Mouse (Mus musculus): ENCODE measurements around the gene Pigr.

DNA sequence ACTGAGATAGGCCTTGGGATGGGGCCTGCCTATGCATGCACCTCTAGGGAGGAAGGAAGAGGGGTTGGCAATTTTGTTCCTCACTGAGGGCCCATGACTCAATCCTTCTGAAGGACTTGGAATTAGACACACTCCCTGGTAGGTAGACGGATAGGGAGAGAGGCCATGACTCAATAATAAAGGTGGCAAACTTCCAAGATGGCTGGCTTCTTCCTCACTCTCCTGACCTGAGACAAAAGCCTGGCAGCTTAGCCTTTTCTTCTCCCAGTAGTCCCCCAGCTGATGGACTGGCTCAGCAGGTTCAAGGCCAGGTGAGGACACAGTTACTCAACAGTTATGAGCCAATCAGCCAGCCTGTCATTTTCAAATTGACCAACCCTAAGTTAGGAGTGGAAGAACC lies 66.0 kb downstream of the Pigr start:
- TF ChIP-seq TAL1 (IDR thresholded peaks at IDR 0.05; ENCODE audit: low read length), result no peak
- no peak for TF ChIP-seq GATA1 (IDR thresholded peaks at IDR 0.05; ENCODE audit: low read length)

Measured in erythroblast, embryonic 14.5 days (primary cell).